In genomic region chr13:79340459-79340858, GRCm38 (mm10) we compare ENCODE assay signal across 16 mouse cellular contexts.
"Had no signal": no experiment of that assay in that cellular context is flagged by ENCODE, and none has a peak within 500 bp of the region (broad histone marks: within the 10 kb centered on the region; RNA-seq: fewer than 3 reads in every experiment).

No protein-coding gene starts in this region.

- H3K9me3 ChIP-seq: limb, embryonic 12.5 days; liver, embryonic 13.5 days; lung, embryonic 15.5 days; megakaryocyte, embryonic 14.5 days; neural tube, embryonic 12.5 days; stomach, embryonic 15.5 days had no signal

- H3K4me3 ChIP-seq: limb, embryonic 12.5 days; liver, embryonic 13.5 days; lung, embryonic 15.5 days; megakaryocyte, embryonic 14.5 days; neural tube, embryonic 12.5 days; stomach, embryonic 15.5 days had no signal

- ATAC-seq: liver, postnatal 0 days had no signal

- H3K4me2 ChIP-seq: limb, embryonic 12.5 days; liver, embryonic 13.5 days; lung, embryonic 15.5 days; neural tube, embryonic 12.5 days; stomach, embryonic 15.5 days had no signal

- H3K36me3 ChIP-seq: limb, embryonic 12.5 days; liver, embryonic 13.5 days; lung, embryonic 15.5 days; neural tube, embryonic 12.5 days; stomach, embryonic 15.5 days had no signal

- DNase-seq: kidney, adult 8-10 months; kidney, postnatal 25 days; liver; liver, embryonic 13.5 days; liver, postnatal 0 days; lung, postnatal 14 days; midbrain, embryonic 14.5 days; right cerebral cortex, postnatal 14 days; thymus, adult 2 months; thymus, postnatal 36 days had no signal

- H3K27ac ChIP-seq: limb, embryonic 12.5 days; liver, embryonic 13.5 days; lung, embryonic 15.5 days; macrophage; neural tube, embryonic 12.5 days; stomach, embryonic 15.5 days had no signal

- H3K9ac ChIP-seq: limb, embryonic 12.5 days; liver, embryonic 13.5 days; liver, postnatal 0 days; lung, embryonic 15.5 days; neural tube, embryonic 12.5 days; stomach, embryonic 15.5 days had no signal

- H3K27me3 ChIP-seq: limb, embryonic 12.5 days; liver, embryonic 13.5 days; lung, embryonic 15.5 days; megakaryocyte, embryonic 14.5 days; neural tube, embryonic 12.5 days; stomach, embryonic 15.5 days had no signal

- H3K4me1 ChIP-seq: limb, embryonic 12.5 days; liver, embryonic 13.5 days; lung, embryonic 15.5 days; megakaryocyte, embryonic 14.5 days; stomach, embryonic 15.5 days had no signal
